Mouse (Mus musculus) lung, postnatal 14 days (tissue): Measurements from ENCODE around the gene Omt2a.
A peak's percentile ranks its signal among the peaks of the same experiment; 100 is the strongest.
"Not testable (repeated sequence)": the region's sequence is repeated elsewhere in the genome, so short reads cannot be mapped to it uniquely, and the experiment has no call there.

Experiments
- DNase-seq: peaks from one replicate; pipeline ENCODE4 v3.0.0; 2021

Omt2a gene

DNA sequence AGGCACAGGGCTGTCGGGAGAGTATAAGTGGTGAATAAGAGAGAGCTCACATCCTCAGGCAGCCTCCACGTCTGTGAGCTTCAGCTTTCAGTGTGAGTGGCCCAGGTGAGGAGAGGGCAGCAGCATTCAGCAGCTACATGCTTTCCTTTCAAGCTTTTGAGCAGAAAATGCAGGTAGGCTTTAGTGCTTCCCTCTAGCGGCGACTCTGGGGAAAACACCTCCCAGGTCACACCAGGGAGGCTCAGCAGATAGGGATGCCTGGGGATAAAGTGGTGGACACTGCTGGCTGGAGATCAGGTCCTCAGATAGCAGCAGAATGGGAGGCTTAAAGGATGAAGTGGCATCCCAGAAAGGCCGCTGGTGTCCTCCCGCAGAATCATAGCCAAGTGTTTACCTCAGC, 18.5 kb downstream of the Omt2a start:
- DNase-seq, result peak; percentile 46

DNA sequence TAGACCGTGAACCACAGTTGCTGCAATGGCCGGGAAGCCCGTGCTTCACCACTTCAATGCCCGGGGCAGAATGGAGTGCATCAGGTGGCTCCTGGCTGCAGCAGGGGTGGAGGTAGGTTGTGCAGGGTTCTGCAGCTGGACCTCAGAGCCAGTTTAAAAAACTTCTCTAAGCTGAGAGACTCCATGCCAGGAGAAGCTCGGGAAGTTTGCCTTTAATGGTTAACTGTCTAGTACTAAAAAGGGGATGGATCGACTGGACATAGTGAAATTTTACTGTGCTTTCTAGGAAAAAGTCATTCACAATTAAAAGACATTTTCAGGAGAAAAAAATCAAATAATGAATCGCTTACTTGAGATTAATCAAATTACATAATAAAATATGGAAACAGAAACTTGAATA, 19.8 kb downstream of the Omt2a start:
- not testable (repeated sequence) for DNase-seq

DNA sequence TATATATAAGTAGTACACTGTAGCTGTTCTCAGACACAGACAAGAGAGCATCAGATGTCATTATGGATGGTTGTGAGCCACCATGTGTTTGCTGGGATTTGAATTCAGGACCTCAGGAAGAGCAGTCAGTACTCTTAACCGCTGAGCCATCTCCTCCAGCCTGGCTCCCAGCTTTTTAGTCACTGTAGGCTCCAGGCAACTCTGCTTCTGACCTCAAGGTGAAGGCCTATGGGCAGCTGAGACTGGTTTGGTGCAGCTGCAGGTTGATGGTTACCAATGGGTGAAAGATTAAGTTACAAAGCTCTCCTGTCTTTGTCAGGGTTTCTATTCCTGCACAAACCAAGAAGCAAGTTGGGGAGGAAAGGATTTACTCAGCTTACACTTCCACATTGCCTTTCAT, 20.9 kb downstream of the Omt2a start:
- DNase-seq, result not testable (repeated sequence)

DNA sequence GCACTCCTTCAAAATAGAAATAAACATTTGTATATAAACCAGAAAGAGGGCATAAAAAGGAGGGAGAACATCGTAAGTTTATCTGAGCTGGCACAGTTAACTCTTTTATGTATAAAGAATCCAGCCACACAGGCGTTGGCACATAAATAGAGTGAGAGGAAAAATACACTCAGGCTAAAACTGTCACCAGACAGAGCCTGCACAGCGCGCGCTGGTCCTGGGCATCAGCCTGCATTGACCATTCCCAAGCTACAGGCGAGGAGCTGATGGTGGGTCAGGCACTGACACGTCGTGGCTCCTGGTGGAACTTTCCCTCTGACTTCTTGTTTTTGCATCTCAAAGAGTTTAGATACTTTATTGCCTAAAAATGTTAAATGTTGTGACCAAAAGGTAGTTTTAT, 22.1 kb downstream of the Omt2a start:
- DNase-seq, result not testable (repeated sequence)

DNA sequence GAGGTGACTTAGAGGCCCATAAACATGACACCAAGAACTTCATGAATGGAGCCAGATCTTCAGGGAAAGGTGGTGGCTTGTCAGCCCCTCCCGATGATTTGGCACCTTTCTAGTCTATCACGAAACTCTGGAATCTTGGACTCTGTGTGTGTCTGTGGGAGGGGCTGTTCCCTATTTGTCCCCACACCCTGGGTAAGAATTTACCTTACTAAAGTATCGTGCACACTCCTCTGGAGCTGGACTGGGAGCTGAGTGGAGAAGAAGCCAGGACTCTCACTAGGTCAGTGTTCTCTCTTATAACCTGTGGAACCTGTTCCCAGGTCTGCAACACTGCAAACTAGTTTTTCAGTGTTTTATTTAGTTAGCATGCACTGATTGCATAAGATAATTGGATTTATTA, 24.9 kb downstream of the Omt2a start, which contains the start of gene Gm10639:
Gene Gm10639 (plus strand): TSS at position 201 of the 400 bp plus-strand sequence.
- not testable (repeated sequence) for DNase-seq

DNA sequence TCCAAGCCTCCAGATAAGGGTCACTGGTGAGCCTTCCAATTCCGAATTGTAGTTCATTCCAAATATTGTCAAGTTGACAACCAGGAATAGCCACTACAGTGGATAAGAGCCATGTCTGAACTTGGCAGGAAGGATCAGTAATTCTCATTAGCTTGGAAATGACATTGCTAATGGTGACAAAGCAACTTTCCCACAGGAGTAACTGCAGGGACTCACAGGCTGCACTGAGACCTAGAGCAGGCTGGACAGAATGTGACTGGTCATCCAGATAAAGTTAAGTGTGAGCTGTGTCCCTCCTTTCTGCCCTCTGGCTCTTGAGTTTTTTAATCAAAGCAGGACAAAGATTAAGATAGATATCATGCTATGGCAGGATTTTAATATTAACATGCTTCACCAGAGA, 25.5 kb downstream of the Omt2a start:
- DNase-seq, result not testable (repeated sequence)

DNA sequence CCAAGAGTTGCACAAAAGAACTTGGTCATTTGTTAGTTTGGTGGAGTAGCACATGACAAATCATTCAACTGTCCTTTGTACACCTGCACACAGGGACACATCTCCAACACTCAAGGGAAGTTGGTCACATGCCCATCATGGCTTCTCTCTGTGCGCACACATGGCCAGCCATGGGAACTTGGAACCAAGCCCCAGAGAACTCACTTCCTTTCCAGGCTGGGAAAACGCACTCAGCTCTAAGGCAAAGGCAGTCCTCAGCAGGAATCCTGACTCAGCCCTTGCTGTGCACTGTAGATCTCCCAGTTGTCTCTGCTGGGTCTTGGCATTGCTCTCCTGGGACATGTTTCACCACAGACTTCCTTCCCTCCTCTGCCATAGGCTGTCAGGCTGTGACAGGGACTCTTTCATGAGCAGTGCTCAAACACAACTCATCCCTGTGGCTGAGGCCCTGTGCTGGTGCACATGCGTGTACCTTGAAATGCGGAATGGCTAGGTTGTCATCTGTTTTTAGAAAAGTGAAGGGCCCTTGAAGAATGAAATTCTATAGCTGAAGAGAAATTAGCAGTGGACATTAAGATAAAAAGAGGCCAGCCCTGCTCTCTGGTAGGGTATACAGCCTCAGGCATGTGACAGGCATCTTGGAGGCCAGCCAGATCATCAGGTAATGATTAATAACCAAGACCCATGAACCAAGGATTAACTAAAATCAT, 32.4 kb downstream of the Omt2a start:
- DNase-seq, result not testable (repeated sequence)

DNA sequence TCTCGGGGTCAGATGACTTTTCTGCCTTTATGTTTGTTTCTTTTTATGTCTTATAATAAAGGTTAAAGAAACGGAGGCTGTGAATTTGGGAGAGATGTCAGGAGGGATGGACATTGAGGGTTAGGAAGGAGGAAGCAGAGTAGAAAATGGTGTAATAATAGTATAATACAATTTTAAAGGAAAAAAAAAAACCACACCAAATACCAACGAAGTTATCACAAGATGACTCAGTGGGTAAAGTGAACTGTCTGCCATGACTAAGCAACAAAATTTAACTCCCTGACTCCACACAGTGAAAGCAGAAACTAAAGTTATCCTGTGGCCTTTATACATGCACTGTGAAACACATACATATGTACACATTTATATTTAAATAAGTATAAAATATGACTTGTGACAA, 43.7 kb downstream of the Omt2a start:
- DNase-seq, result not testable (repeated sequence)
